Mouse (Mus musculus) CD8-positive naive resting alpha-beta T cell, adult 2 months (primary cell): ENCODE data around the gene Pphln1.

Experiments
- DNase-seq, 2 experiments: peaks; one replicate each; pipeline ENCODE4 v3.0.0; 2022; ENCODE audit warnings: low read depth in 2 of 2, low spot score in 2 of 2

Gene Pphln1

GRCm38 (mm10) chr15:93537745-93538144, 139.6 kb downstream of the Pphln1 start:
- no peak for DNase-seq

GRCm38 (mm10) chr15:93538551-93539205, 140.5 kb downstream of the Pphln1 start:
- no peak for DNase-seq

- DNase-seq = no peak
Observed at GRCm38 (mm10) chr15:93539415-93539814, 141.3 kb downstream of the Pphln1 start.
